Comparison of ENCODE assay signal across 15 mouse cellular contexts in the genomic region with DNA sequence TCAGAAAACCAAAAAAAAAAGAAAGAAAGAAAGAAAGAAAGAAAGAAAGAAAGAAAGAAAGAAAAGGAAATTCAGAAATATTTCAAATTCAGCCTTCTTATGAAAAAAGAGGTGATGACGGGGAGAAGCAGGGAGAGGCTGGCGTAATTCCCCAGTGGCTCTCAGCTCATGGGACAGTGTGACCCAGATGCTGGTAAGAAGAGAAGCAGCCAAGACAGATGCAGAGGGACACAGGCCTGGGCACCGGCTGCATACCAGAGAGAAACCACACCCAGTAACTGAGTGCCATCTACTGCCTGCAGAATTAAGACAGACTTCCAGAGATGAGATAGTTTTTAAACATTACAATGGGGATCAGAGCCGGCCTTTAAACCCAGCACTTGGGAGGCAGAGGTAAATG. TPM values are rescaled to one million over a fixed set of nuclear protein-coding genes. Genes with fewer than 3 reads are reported as not detected.
DNase-seq lines count a peak whose midpoint lies in the region.
"Had no signal": no experiment of that assay in that cellular context is flagged by ENCODE, and none has a peak within 500 bp of the region (broad histone marks: within the 10 kb centered on the region; RNA-seq: fewer than 3 reads in every experiment).

No protein-coding gene starts in this region.

- intact Hi-C loops in gastrocnemius, postnatal 14 days (cut with DNase I; ENCODE audit: low total_unique reads), result no loop called here

- DNase-seq in gastrocnemius, adult 18-20 months (ENCODE audit: low spot score), result peak; percentile 59
- DNase-seq in gastrocnemius, postnatal 14 days, result no peak
- peak; percentile 31 to 49 for DNase-seq in gastrocnemius, adult 8-10 months (ENCODE audit: low spot score in 2 of 2)
- no peak for DNase-seq in gastrocnemius, postnatal 10 days
- no peak for DNase-seq in spleen, postnatal 10 days (ENCODE audit: low spot score in 2 of 2)
- DNase-seq: adrenal gland, adult 8-10 months; adrenal gland, postnatal 14 days; adrenal gland, postnatal 36 days; B cell, adult 2 months; cerebellum, adult 11-12 months; cerebellum, adult 2 months; cerebellum, adult 9-10 months; cerebellum, postnatal 10 days; cerebellum, postnatal 25 days had no signal

RNA-seq across cellular contexts. Expression of a gene that starts 22.0 kb away (rescaled TPM):
- 10 to 100 TPM; 40.8 to 44.7 TPM for total RNA-seq in gastrocnemius, adult 18-20 months (2021)
- 10 to 100 TPM; 45.1 to 47.5 TPM for total RNA-seq in gastrocnemius, postnatal 14 days (2021)
- 10 to 100 TPM; 46.6 to 51.5 (median 47.2) TPM for total RNA-seq in gastrocnemius, adult 8-10 months (2022)
- total RNA-seq in gastrocnemius, postnatal 10 days (2021), result 10 to 100 TPM; 47.5 to 48.2 TPM

RNA-seq across cellular contexts. Expression of a gene that starts 22.2 kb away (rescaled TPM):
- 10 to 100 TPM; 27.8 to 32.3 TPM for total RNA-seq in gastrocnemius, adult 18-20 months (2021)
- total RNA-seq in gastrocnemius, postnatal 14 days (2021), result 10 to 100 TPM; 25.9 to 26.0 TPM
- 10 to 100 TPM; 27.8 to 33.0 (median 31.7) TPM for total RNA-seq in gastrocnemius, adult 8-10 months (2022)
- 10 to 100 TPM; 30.3 to 35.3 TPM for total RNA-seq in gastrocnemius, postnatal 10 days (2021)

RNA-seq across cellular contexts. Expression of a gene that starts 30.4 kb away (rescaled TPM):
- under 1 TPM; 0.47 to 0.57 TPM for total RNA-seq in gastrocnemius, adult 18-20 months (2021)
- under 1 TPM; 0.47 to 0.92 TPM for total RNA-seq in gastrocnemius, postnatal 14 days (2021)
- total RNA-seq in gastrocnemius, adult 8-10 months (2022), result under 1 TPM; 0.34 to 0.88 (median 0.52) TPM
- 1 to 10 TPM; 1.1 to 1.2 TPM for total RNA-seq in gastrocnemius, postnatal 10 days (2021)
- total RNA-seq: CH12.LX had no signal

RNA-seq across cellular contexts. Expression of a gene that starts 35.4 kb away (rescaled TPM):
- total RNA-seq in gastrocnemius, adult 18-20 months (2021), result 1 to 10 TPM; 2.5 to 3.5 TPM
- 10 to 100 TPM; 10.2 to 14.1 TPM for total RNA-seq in gastrocnemius, postnatal 14 days (2021)
- total RNA-seq in gastrocnemius, adult 8-10 months (2022), result 1 to 10 TPM; 1.6 to 5.5 (median 3.4) TPM
- total RNA-seq in gastrocnemius, postnatal 10 days (2021), result 10 to 100 TPM; 21.7 to 25.4 TPM

RNA-seq across cellular contexts. Expression of a gene that starts 38.0 kb away (rescaled TPM):
- 100 to 1,000 TPM; 200 to 204 TPM for total RNA-seq in gastrocnemius, adult 18-20 months (2021)
- 100 to 1,000 TPM; 157 to 161 TPM for total RNA-seq in gastrocnemius, postnatal 14 days (2021)
- total RNA-seq in gastrocnemius, adult 8-10 months (2022), result 100 to 1,000 TPM; 211 to 289 (median 233) TPM
- total RNA-seq in gastrocnemius, postnatal 10 days (2021), result 100 to 1,000 TPM; 136 to 138 TPM

Comparison
In these comparisons a context has a peak if more than half of its experiments do, and no peak if none do; other contexts are left out.
1. DNase-seq: peak in gastrocnemius, adult 18-20 months (single experiment) and gastrocnemius, adult 8-10 months (2 of 2); none in gastrocnemius, postnatal 14 days (single experiment), gastrocnemius, postnatal 10 days (single experiment) and spleen, postnatal 10 days (0 of 2).